Mouse (Mus musculus): ENCODE data around the gene Pim3.
A peak's percentile ranks its signal among the peaks of the same experiment; 100 is the strongest.

Pim3 gene

GRCm38 (mm10) chr15:88882851-88883250 lies 20.9 kb downstream of the Pim3 start:
- DNase-seq: peak; percentile 30

GRCm38 (mm10) chr15:88883342-88883741 lies 21.4 kb downstream of the Pim3 start:
- no peak for DNase-seq

GRCm38 (mm10) chr15:88885376-88885775 lies 23.4 kb downstream of the Pim3 start:
- no peak for DNase-seq

- DNase-seq: no peak
These were observed 27.0 kb downstream of the Pim3 start for GRCm38 (mm10) chr15:88889032-88889431.

- DNase-seq: no peak
These were observed 28.0 kb downstream of the Pim3 start for GRCm38 (mm10) chr15:88889994-88890393.

- peak; percentile 89 for DNase-seq
These were observed 29.0 kb downstream of the Pim3 start for GRCm38 (mm10) chr15:88890751-88891675.

- no peak for DNase-seq
These were observed 29.7 kb downstream of the Pim3 start for GRCm38 (mm10) chr15:88891676-88892040.

- no peak for DNase-seq
These were observed 30.3 kb downstream of the Pim3 start for GRCm38 (mm10) chr15:88892252-88892651.

- no peak for DNase-seq
These were observed 30.9 kb downstream of the Pim3 start for GRCm38 (mm10) chr15:88892876-88893275.

GRCm38 (mm10) chr15:88895119-88895518 lies 33.1 kb downstream of the Pim3 start:
- DNase-seq: no peak

- no peak for DNase-seq
These were observed 33.9 kb downstream of the Pim3 start for GRCm38 (mm10) chr15:88895891-88896290.

GRCm38 (mm10) chr15:88896341-88896980 lies 34.5 kb downstream of the Pim3 start:
- no peak for DNase-seq

GRCm38 (mm10) chr15:88902200-88902875 lies 40.4 kb downstream of the Pim3 start:
- DNase-seq: peak; percentile 29

- no peak for DNase-seq
These were observed 41.1 kb downstream of the Pim3 start for GRCm38 (mm10) chr15:88903086-88903485.

GRCm38 (mm10) chr15:88904056-88904811 lies 42.2 kb downstream of the Pim3 start:
- DNase-seq: no peak

- DNase-seq: no peak
These were observed 44.4 kb downstream of the Pim3 start for GRCm38 (mm10) chr15:88906347-88906746.

GRCm38 (mm10) chr15:88915046-88915445 lies 53.1 kb downstream of the Pim3 start:
- no peak for DNase-seq

Measured in lung, postnatal 10 days (tissue).